Mouse (Mus musculus) limb, embryonic 13.5 days (tissue): ENCODE measurements around the gene Fam126a. TPM values are rescaled to one million over a fixed set of nuclear protein-coding genes. Genes with fewer than 3 reads are reported as not detected.
"Not testable (repeated sequence)": the region's sequence is repeated elsewhere in the genome, so short reads cannot be mapped to it uniquely, and the experiment has no call there.

Source experiments
- ATAC-seq: fragments of 200-750 bp; cut with Nextera tagmentation; 2 replicates; pipeline ENCODE4 v1.8.0; 2017; ENCODE audit warnings: low read depth, moderate number of reproducible peaks, moderate TSS enrichment; ENCODE audit not compliant: low FRiP score
- H3K27ac ChIP-seq: fragments of 300-500 bp; sonication (generic); 2 replicates; pipeline ENCODE4 v1.5.1; 2015; ENCODE audit warnings: inconsistent platforms, mild to moderate bottlenecking, moderate library complexity
- H3K27me3 ChIP-seq: fragments of 300-500 bp; sonication (generic); 2 replicates; pipeline ENCODE4 v1.6.1; 2015; ENCODE audit warnings: mild to moderate bottlenecking, inconsistent platforms
- H3K36me3 ChIP-seq: fragments of 300-500 bp; sonication (generic); 2 replicates; pipeline ENCODE4 v1.6.1; 2015; ENCODE audit warnings: inconsistent platforms, mild to moderate bottlenecking, moderate library complexity
- H3K4me1 ChIP-seq: fragments of 300-500 bp; sonication (generic); 2 replicates; pipeline ENCODE4 v1.6.1; 2015; ENCODE audit warnings: inconsistent platforms
- H3K4me2 ChIP-seq: fragments of 300-500 bp; sonication (generic); replicated peaks from 2 replicates; pipeline ENCODE4 v1.6.1; 2015; ENCODE audit warnings: inconsistent platforms, mild to moderate bottlenecking, moderate library complexity
- H3K4me3 ChIP-seq: fragments of 300-500 bp; sonication (generic); 2 replicates; pipeline ENCODE4 v1.5.1; 2015; ENCODE audit warnings: moderate library complexity, mild to moderate bottlenecking, inconsistent platforms
- H3K9ac ChIP-seq: fragments of 300-500 bp; sonication (generic); 2 replicates; pipeline ENCODE4 v1.6.1; 2015; ENCODE audit warnings: mild to moderate bottlenecking, inconsistent platforms
- H3K9me3 ChIP-seq: fragments of 300-500 bp; sonication (generic); 2 replicates; pipeline ENCODE4 v1.6.1; 2016; ENCODE audit warnings: inconsistent platforms
- WGBS: fragments of 180-500 bp; shearing (Covaris S2); methylation state at CpG from one replicate; pipeline ENCODE4 v1.1.7; 2015; 5-methylcytosine and 5-hydroxymethylcytosine counted together
- polyA plus RNA-seq: library from polyadenylated mRNA; unstranded; fragments of >200 nt; fragmentation: Nextera tagmentation; extraction: Ambion mirVana; gene quantifications from 2 replicates; pipeline ENCODE4 v1.2.1, GENCODE M21; 2015

Gene Fam126a
- polyA plus RNA-seq, 1 experiment from 2014 or later, result 33.8 TPM

GRCm38 (mm10) chr5:23887111-23887510 is 143.4 kb downstream of the Fam126a start:
- Histone ChIP-seq H3K4me1 (no peaks in the 10 kb centered on the region), H3K27me3 (peaks cover 5% of the 10 kb centered on the region; the same call in 1 of the 2 replicates), H3K4me2 (no peak overlapping the region), H3K27ac (no peak overlapping the region), H3K36me3 (no peaks in the 10 kb centered on the region), H3K9ac (no peak overlapping the region), H3K4me3 (no peak overlapping the region), H3K9me3 (no peaks in the 10 kb centered on the region)
- 73% methylated on average over 3 of the region's 3 CpGs for WGBS
- no peak for ATAC-seq

- Histone ChIP-seq H3K27me3 (no peaks in the 10 kb centered on the region), H3K27ac (no peak overlapping the region), H3K4me1 (no peaks in the 10 kb centered on the region; the same call in 1 of the 2 replicates), H3K4me2 (no peak overlapping the region), H3K9me3 (no peaks in the 10 kb centered on the region), H3K36me3 (no peaks in the 10 kb centered on the region), H3K4me3 (no peak overlapping the region), H3K9ac (no peak overlapping the region)
- no peak for ATAC-seq
- WGBS, result 55% methylated on average over 5 of the region's 5 CpGs
Observed at GRCm38 (mm10) chr5:23874457-23874856, 156.0 kb downstream of the Fam126a start.

- Histone ChIP-seq H3K4me2 (no peak overlapping the region), H3K9me3 (no peaks in the 10 kb centered on the region), H3K36me3 (no peaks in the 10 kb centered on the region), H3K27ac (no peak overlapping the region), H3K4me1 (no peaks in the 10 kb centered on the region; the same call in 1 of the 2 replicates), H3K9ac (no peak overlapping the region), H3K4me3 (no peak overlapping the region), H3K27me3 (no peaks in the 10 kb centered on the region)
- 79% methylated on average over 6 of the region's 6 CpGs for WGBS
- no peak for ATAC-seq
Observed at GRCm38 (mm10) chr5:23872586-23872985, 157.9 kb downstream of the Fam126a start.

- WGBS, result 76% methylated on average over 2 of the region's 2 CpGs
- H3K27me3 ChIP-seq, H3K9ac ChIP-seq, H3K36me3 ChIP-seq, H3K4me3 ChIP-seq, H3K9me3 ChIP-seq, H3K4me2 ChIP-seq, H3K4me1 ChIP-seq, H3K27ac ChIP-seq, ATAC-seq: not testable (repeated sequence)
Observed at GRCm38 (mm10) chr5:23871323-23871722, 159.2 kb downstream of the Fam126a start.

- no peak for ATAC-seq
- no peaks in the 10 kb centered on the region for H3K9me3 ChIP-seq
- no peak overlapping the region for H3K4me2 ChIP-seq
- WGBS, result 89% methylated on average over 5 of the region's 5 CpGs
- H3K36me3 ChIP-seq, result no peaks in the 10 kb centered on the region
- H3K27ac ChIP-seq, result no peak overlapping the region
- no peaks in the 10 kb centered on the region for H3K27me3 ChIP-seq
- H3K4me1 ChIP-seq, result peaks cover 22% of the 10 kb centered on the region
- H3K4me3 ChIP-seq, result no peak overlapping the region
- H3K9ac ChIP-seq, result no peak overlapping the region
Observed at GRCm38 (mm10) chr5:23865941-23866340, 164.5 kb downstream of the Fam126a start.

Other genes starting within 250 kb of the Fam126a start
- gene Pus7, start 247.0 kb downstream of the Fam126a start, polyA plus RNA-seq, result 28.7 and 32.1 TPM in 2 replicates
- gene Rint1, start 243.0 kb downstream of the Fam126a start, polyA plus RNA-seq, result 45.2 and 46.8 TPM in 2 replicates
- 107 and 108 TPM in 2 replicates for gene Tomm7, start 186.5 kb downstream of the Fam126a start, polyA plus RNA-seq
- gene Klhl7, start 69.9 kb upstream of the Fam126a start, polyA plus RNA-seq, result 55.1 and 60.2 TPM in 2 replicates
- gene Nupl2, start 134.3 kb upstream of the Fam126a start, polyA plus RNA-seq, result 18.2 and 19.9 TPM in 2 replicates